Mouse (Mus musculus) midbrain, embryonic 16.5 days (tissue): ENCODE results near the gene Rab13. TPM values are rescaled to one million over a fixed set of nuclear protein-coding genes. Genes with fewer than 3 reads are reported as not detected.

Source experiments
- ATAC-seq: fragments of 200-750 bp; cut with Nextera tagmentation; 2 replicates; pipeline ENCODE4 v1.8.0; 2017; ENCODE audit warnings: moderate TSS enrichment
- H3K27ac ChIP-seq: fragments of 300-500 bp; sonication (generic); 2 replicates; pipeline ENCODE4 v1.5.1; 2014; ENCODE audit warnings: mild to moderate bottlenecking, low read length, mixed read lengths
- H3K27me3 ChIP-seq: fragments of 300-500 bp; sonication (generic); 2 replicates; pipeline ENCODE4 v1.6.1; 2014; ENCODE audit warnings: low read depth, low read length, mixed read lengths; ENCODE audit not compliant: control insufficient read depth, insufficient read depth
- H3K36me3 ChIP-seq: fragments of 300-500 bp; sonication (generic); 2 replicates; pipeline ENCODE4 v1.6.1; 2014; ENCODE audit warnings: mild to moderate bottlenecking, low read length, moderate library complexity, mixed read lengths; ENCODE audit not compliant: control insufficient read depth, insufficient read depth
- H3K4me1 ChIP-seq: fragments of 300-500 bp; sonication (generic); 2 replicates; pipeline ENCODE4 v1.6.1; 2014; ENCODE audit warnings: mild to moderate bottlenecking, low read length, mixed read lengths; ENCODE audit not compliant: control insufficient read depth, insufficient read depth
- H3K4me2 ChIP-seq: fragments of 300-500 bp; sonication (generic); 2 replicates; pipeline ENCODE4 v1.6.1; 2014; ENCODE audit warnings: mild to moderate bottlenecking, low read length, mixed read lengths
- H3K4me3 ChIP-seq: fragments of 300-500 bp; sonication (generic); 2 replicates; pipeline ENCODE4 v1.5.1; 2014; ENCODE audit warnings: low read depth, mild to moderate bottlenecking, low read length, moderate library complexity, mixed read lengths
- H3K9ac ChIP-seq: fragments of 300-500 bp; sonication (generic); 2 replicates; pipeline ENCODE4 v1.6.1; 2014; ENCODE audit warnings: low read depth, low read length, mixed read lengths
- H3K9me3 ChIP-seq: fragments of 300-500 bp; sonication (generic); replicated peaks from 2 replicates; pipeline ENCODE4 v1.6.1; 2014; ENCODE audit warnings: mild to moderate bottlenecking, low read length, mixed read lengths; ENCODE audit not compliant: control insufficient read depth, poor library complexity, severe bottlenecking
- WGBS: fragments of 180-500 bp; shearing (Covaris S2); extraction: QIAGEN DNeasy Blood & Tissue Kit; methylation state at CpG from one replicate; pipeline ENCODE4 v1.1.7; 2014; 5-methylcytosine and 5-hydroxymethylcytosine counted together
- polyA plus RNA-seq: library from polyadenylated mRNA; unstranded; fragments of >200 nt; fragmentation: Nextera tagmentation; extraction: Ambion mirVana; gene quantifications from 2 replicates; pipeline ENCODE4 v1.2.1, GENCODE M21; 2015

Rab13 gene
- polyA plus RNA-seq, 1 experiment from 2014 or later = 19.6 TPM

DNA sequence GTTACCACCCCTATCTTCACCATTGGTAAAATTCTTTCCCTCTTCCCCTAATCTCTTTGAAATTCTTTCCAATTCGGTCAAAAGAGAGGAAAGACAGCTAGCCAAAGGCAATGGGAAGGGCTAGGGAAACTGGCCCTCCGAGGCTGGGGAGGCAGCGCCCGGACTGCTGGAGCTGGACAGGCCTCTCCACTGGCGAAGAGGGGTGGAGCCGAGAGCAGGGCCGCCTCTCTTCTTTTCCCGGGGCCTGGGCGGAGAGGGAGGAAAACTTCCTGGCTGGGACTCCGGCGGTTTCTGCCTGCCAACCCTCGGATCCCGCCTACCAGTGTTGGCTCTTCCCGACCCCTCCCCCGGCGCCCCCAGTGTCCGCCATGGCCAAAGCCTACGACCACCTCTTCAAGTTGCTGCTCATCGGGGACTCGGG lies 7.0 kb downstream of the Rab13 start:
- peak; percentile 63; the same call in 1 of the 2 replicates for ATAC-seq
- peaks cover 8% of the 10 kb centered on the region; the same call in 1 of the 2 replicates for H3K4me1 ChIP-seq
- H3K9ac ChIP-seq = peak overlapping the region; percentile 51
- H3K36me3 ChIP-seq = no peaks in the 10 kb centered on the region
- no peaks in the 10 kb centered on the region for H3K27me3 ChIP-seq
- peak overlapping the region; percentile 64 for H3K4me2 ChIP-seq
- no peaks in the 10 kb centered on the region for H3K9me3 ChIP-seq
- peak overlapping the region; percentile 59; the same call in 1 of the 2 replicates for H3K27ac ChIP-seq
- 0% methylated on average over 16 of the region's 20 CpGs for whole genome bisulfite sequencing
- H3K4me3 ChIP-seq = peak overlapping the region; percentile 31

DNA sequence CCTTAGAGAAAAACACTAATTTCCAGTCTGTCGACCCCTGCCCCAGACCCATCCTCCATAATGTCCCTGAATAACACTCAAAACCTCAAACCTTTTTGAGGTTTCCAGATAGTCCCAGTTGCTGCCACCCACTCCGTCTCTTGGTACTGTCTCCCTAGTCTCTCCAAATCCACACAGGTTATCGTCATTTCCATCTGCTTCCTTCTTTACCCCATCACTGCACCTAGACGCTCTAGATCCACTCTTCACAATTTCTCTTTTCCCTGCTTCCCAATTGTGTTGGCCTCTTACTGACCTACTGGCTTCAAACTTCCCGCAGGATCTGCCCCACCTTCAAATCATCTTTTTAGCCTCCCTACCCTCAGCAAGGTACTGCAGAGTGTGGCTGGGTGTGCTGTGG lies 7.6 kb downstream of the Rab13 start:
- Histone ChIP-seq H3K9ac (peak overlapping the region; percentile 51; the same call in 1 of the 2 replicates), H3K27me3 (no peaks in the 10 kb centered on the region), H3K4me3 (peak overlapping the region; percentile 31), H3K4me1 (peaks cover 8% of the 10 kb centered on the region; the same call in 1 of the 2 replicates), H3K36me3 (no peaks in the 10 kb centered on the region), H3K27ac (no peak overlapping the region), H3K4me2 (peak overlapping the region; percentile 64), H3K9me3 (no peaks in the 10 kb centered on the region)
- 24% methylated on average over 5 of the region's 5 CpGs for WGBS
- ATAC-seq = no peak

DNA sequence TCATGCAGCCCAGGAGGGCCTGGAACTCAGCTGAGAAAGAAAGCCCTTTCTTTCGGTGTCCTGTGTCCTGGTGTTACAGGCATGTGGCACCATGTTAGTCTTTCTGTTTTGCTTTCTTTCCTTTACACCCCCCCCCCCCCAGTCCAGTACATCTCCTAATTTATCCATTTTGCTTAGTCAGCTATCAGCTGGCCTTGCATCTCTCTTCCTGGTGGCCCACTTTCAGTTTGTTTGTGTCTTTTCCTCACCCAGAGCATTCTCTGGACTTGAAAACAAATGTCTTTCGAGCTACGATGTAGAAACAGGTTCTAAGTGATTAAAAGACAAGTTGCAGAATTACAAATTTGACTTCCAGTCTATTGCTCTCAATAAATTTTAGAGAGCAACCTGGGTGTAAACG lies 9.0 kb downstream of the Rab13 start:
- ATAC-seq = no peak
- Histone ChIP-seq H3K4me1 (peaks cover 8% of the 10 kb centered on the region; the same call in 1 of the 2 replicates), H3K4me2 (no peak overlapping the region), H3K27ac (no peak overlapping the region), H3K4me3 (no peak overlapping the region), H3K36me3 (no peaks in the 10 kb centered on the region), H3K9me3 (no peaks in the 10 kb centered on the region), H3K27me3 (no peaks in the 10 kb centered on the region), H3K9ac (no peak overlapping the region)
- 90% methylated on average over 4 of the region's 4 CpGs for WGBS

DNA sequence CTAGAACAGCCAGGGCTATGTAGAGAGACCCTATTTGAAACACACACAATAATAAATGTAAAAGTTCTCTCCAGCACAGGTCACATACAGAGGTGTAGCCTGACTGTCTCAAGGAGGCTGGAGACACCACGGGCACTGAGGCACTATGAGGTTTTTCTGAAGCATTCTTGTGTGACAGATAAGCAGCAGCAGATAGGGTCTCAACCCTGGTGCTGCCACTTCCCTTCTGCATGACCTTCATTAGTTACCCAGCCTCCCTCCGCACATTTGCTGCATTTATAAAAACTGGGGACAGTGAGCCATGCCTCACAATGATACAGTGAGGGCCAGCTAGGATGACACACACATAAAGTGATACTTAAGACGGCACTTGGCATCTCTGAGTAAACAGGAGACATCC lies 9.4 kb downstream of the Rab13 start:
- peaks cover 8% of the 10 kb centered on the region; the same call in 1 of the 2 replicates for H3K4me1 ChIP-seq
- 90% methylated on average over 3 of the region's 3 CpGs for WGBS
- no peaks in the 10 kb centered on the region for H3K36me3 ChIP-seq
- no peaks in the 10 kb centered on the region for H3K27me3 ChIP-seq
- H3K4me2 ChIP-seq = no peak overlapping the region
- H3K9ac ChIP-seq = no peak overlapping the region
- no peaks in the 10 kb centered on the region for H3K9me3 ChIP-seq
- ATAC-seq = no peak
- no peak overlapping the region for H3K4me3 ChIP-seq
- no peak overlapping the region for H3K27ac ChIP-seq

DNA sequence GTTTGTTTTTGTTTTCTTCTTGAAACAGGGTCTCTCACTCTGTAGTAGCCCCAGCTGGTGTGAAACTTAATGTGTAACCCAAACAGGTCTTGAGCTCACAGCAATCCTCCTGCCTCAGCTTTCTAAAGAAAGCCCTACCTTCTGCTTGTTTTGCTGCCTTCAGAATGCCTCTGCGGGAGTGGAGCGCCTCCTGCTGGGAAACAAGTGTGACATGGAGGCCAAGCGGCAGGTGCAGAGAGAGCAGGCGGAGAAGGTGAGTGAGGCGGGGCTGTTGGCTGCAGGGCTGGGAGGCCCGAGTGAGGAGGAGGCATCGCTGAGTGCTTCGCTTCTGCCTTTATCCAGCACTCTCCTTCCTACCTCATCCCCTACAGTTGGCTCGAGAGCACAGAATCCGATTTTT lies 10.8 kb downstream of the Rab13 start:
- no peaks in the 10 kb centered on the region for H3K36me3 ChIP-seq
- 87% methylated on average over 10 of the region's 10 CpGs for WGBS

DNA sequence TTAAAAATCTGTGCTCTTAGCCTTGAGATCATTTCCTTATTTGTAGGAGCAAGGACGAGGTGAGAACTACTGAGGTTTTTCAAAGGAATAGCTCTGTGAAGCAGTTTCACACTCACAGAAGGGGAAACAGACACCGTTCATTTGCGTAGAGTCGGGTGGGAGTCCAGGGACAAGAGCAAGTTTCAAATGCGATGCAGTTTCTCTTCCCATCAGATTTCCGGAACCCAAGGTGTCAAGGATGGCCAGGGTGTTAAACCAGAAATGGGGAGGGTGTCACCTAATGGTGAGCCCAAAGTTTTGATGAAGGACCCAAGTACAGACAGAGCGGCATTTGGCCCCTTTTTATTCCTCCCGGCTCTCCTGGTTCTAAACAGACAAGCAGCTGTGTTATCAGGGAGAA lies 17.6 kb downstream of the Rab13 start:
- Histone ChIP-seq H3K4me1 (peaks cover 6% of the 10 kb centered on the region), H3K9me3 (no peaks in the 10 kb centered on the region), H3K27ac (peak overlapping the region; percentile 50), H3K36me3 (peaks cover 6% of the 10 kb centered on the region), H3K4me3 (peak overlapping the region; percentile 56), H3K9ac (peak overlapping the region; percentile 66; the same call in 1 of the 2 replicates), H3K4me2 (peak overlapping the region; percentile 66), H3K27me3 (no peaks in the 10 kb centered on the region)
- 16% methylated on average over 8 of the region's 8 CpGs for WGBS
- no peak for ATAC-seq

More for the DNA sequence above, 10.8 kb downstream of the Rab13 start:
- ATAC-seq = no peak
- Histone ChIP-seq H3K9ac (no peak overlapping the region), H3K9me3 (no peaks in the 10 kb centered on the region), H3K4me3 (no peak overlapping the region), H3K27me3 (no peaks in the 10 kb centered on the region), H3K27ac (no peak overlapping the region), H3K4me2 (no peak overlapping the region), H3K4me1 (peaks cover 8% of the 10 kb centered on the region; the same call in 1 of the 2 replicates)

DNA sequence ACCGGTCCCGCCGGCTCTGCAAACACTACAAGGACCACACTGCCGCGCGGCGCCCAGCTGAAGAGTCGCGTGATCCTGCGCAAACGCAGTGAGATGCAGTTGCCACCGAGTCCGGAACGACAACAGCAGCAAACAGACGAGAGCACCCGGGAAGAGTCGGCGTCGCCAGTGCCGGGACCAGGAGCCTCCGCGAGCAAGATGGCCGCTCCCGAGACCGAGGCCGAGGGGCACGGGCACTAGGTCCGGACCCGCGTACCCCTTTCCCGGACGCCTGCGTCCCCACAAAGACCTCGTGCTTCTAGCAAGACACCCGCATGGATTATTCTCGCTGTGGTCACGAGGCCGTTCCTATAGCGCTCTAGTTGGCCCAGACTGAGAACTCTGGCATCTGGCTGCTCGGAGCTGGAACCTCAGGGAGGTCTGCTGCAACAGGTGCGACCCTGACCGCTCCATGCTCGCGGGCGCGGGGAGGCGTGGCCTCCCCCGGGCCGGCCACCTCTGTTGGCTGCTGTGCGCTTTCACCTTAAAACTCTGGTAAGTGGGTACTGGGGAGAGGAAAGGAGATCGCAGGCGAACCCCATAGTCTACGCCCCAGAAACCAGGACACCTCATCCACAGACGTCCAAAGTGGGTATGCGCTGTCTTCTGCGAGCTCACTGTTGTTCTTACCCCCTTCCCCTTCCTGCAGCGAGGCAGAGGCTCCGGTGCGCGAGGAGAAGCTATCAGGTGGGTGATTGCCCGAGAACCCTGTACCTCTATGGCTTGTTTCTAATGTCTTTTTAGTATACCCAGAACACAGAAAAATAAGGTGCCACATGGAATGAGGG lies 18.2 kb downstream of the Rab13 start, which contains the start of gene Jtb:
TSS of gene Jtb (plus strand) at position 91 of the 827 bp plus-strand sequence.
- WGBS = under 1% methylated on average over 61 of the region's 61 CpGs
- peak within 1 kb of the TSS; percentile 80 for H3K27ac ChIP-seq
- peaks cover 8% of the 10 kb centered on the region for H3K36me3 ChIP-seq

DNA sequence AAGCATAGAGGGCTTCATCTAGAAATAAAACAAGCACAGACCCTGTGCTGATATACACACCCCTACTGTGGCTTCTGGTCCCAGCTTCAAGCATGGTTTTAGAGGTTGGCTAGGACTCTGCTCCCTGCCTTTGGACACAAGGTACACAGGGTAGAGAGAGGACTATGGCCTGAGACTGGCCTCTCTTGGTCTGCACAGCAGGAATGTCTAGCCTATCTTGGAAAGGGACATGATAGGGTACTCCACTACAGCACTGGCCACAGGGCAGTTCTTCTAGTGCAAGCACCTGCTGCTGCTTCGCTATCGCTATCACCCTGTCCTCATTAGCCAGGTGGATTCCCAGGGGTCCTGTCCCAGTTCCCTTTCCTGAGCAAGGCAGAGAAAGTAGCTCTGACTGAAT lies 27.8 kb downstream of the Rab13 start:
- ATAC-seq = no peak
- WGBS = 86% methylated on average over 2 of the region's 2 CpGs

More for the DNA sequence above, 18.2 kb downstream of the Rab13 start, which contains the start of gene Jtb:
- peak; percentile 99 for ATAC-seq
- H3K4me2 ChIP-seq = peak within 1 kb of the TSS; percentile 66
- peak within 1 kb of the TSS; percentile 66 for H3K9ac ChIP-seq
- no peaks in the 10 kb centered on the region for H3K9me3 ChIP-seq
- peak within 1 kb of the TSS; percentile 56 for H3K4me3 ChIP-seq
- no peaks in the 10 kb centered on the region for H3K27me3 ChIP-seq
- peaks cover 6% of the 10 kb centered on the region for H3K4me1 ChIP-seq

More for the DNA sequence above, 27.8 kb downstream of the Rab13 start:
- Histone ChIP-seq H3K4me1 (peaks cover 7% of the 10 kb centered on the region; the same call in 1 of the 2 replicates), H3K27ac (no peak overlapping the region), H3K9ac (no peak overlapping the region), H3K4me3 (no peak overlapping the region), H3K9me3 (no peaks in the 10 kb centered on the region), H3K36me3 (peaks cover 2% of the 10 kb centered on the region; the same call in 1 of the 2 replicates), H3K4me2 (no peak overlapping the region), H3K27me3 (no peaks in the 10 kb centered on the region)
